Comparison of ENCODE assay signal across 8 mouse cellular contexts in genomic region chr17:32991965-32992698, GRCm38 (mm10). TPM values are rescaled to one million over a fixed set of nuclear protein-coding genes. Genes with fewer than 3 reads are reported as not detected.
DNase-seq lines count a peak whose midpoint lies in the region; ATAC-seq and TF ChIP-seq lines count a peak whose summit lies in the region.

No protein-coding gene starts in this region.

- H3ac ChIP-seq in myocyte (ENCODE audit: control insufficient read depth, insufficient read length): no peak overlapping the region

- peak overlapping the region; percentile 75 for H3K4me2 ChIP-seq in heart, embryonic 16.5 days (ENCODE audit: low read depth, low read length)
- peak overlapping the region; percentile 78 for H3K4me2 ChIP-seq in limb, embryonic 14.5 days (replicated peaks; ENCODE audit: low read depth, low read length, severe bottlenecking)
- peak overlapping the region; percentile 77 for H3K4me2 ChIP-seq in myocyte (ENCODE audit: low read depth)

- DNase-seq in layer of hippocampus, adult 2 months (ENCODE audit: low spot score in 2 of 2): no peak
- DNase-seq in layer of hippocampus, adult 8-10 months (ENCODE audit: low spot score in 2 of 2): no peak
- DNase-seq in WW6 (ENCODE audit: low read depth, low spot score): peak; percentile 26
- peak; percentile 57 for DNase-seq in limb, embryonic 14.5 days (ENCODE audit: low spot score)
- DNase-seq in urinary bladder, postnatal 14 days (ENCODE audit: low spot score): no peak
- DNase-seq in frontal cortex, postnatal 36 days (ENCODE audit: low spot score in 2 of 2): no peak

- H3K36me3 ChIP-seq in heart, embryonic 16.5 days (ENCODE audit: control insufficient read depth, insufficient read depth): peaks cover 8% of the 10 kb centered on the region
- H3K36me3 ChIP-seq in limb, embryonic 14.5 days (ENCODE audit: control insufficient read depth, insufficient read depth, low read length): peaks cover 14% of the 10 kb centered on the region
- peaks cover 5% of the 10 kb centered on the region for H3K36me3 ChIP-seq in myocyte (ENCODE audit: control insufficient read depth, insufficient read depth)

- no peak for TF ChIP-seq POLR2A in limb, embryonic 14.5 days (IDR thresholded peaks at IDR 0.05; ENCODE audit: borderline replicate concordance, extremely low read depth, insufficient read depth, insufficient read length)
- TF ChIP-seq POLR2A in myocyte (IDR thresholded peaks at IDR 0.05; ENCODE audit: insufficient read length, low read depth): no peak

- H3K4me3 ChIP-seq in layer of hippocampus, adult 2 months: peak overlapping the region; percentile 91
- H3K4me3 ChIP-seq in heart, embryonic 16.5 days (ENCODE audit: low read length): peak overlapping the region; percentile 91
- peak overlapping the region; percentile 78 for H3K4me3 ChIP-seq in limb, embryonic 14.5 days (replicated peaks; ENCODE audit: low read length)
- H3K4me3 ChIP-seq in myocyte: peak overlapping the region; percentile 51

- H3K27me3 ChIP-seq in heart, embryonic 16.5 days (ENCODE audit: control insufficient read depth, insufficient read depth, low read length): no peaks in the 10 kb centered on the region
- H3K27me3 ChIP-seq in limb, embryonic 14.5 days (ENCODE audit: control insufficient read depth, insufficient read depth, low read length): no peaks in the 10 kb centered on the region
- H3K27me3 ChIP-seq in myocyte (ENCODE audit: control insufficient read depth, insufficient read depth, insufficient read length): no peaks in the 10 kb centered on the region

- H3K4me1 ChIP-seq in heart, embryonic 16.5 days (ENCODE audit: control insufficient read depth, insufficient read depth, low read length): peaks cover 11% of the 10 kb centered on the region
- H3K4me1 ChIP-seq in limb, embryonic 14.5 days (ENCODE audit: control insufficient read depth, insufficient read depth, low read length): peaks cover 6% of the 10 kb centered on the region

- TF ChIP-seq CTCF in layer of hippocampus, adult 2 months (conservative IDR thresholded peaks at IDR 0.05): peak; percentile 68

- H3K9me3 ChIP-seq in heart, embryonic 16.5 days (replicated peaks; ENCODE audit: control insufficient read depth, low read length): no peaks in the 10 kb centered on the region
- no peaks in the 10 kb centered on the region; the same call in 1 of the 2 replicates for H3K9me3 ChIP-seq in limb, embryonic 14.5 days (ENCODE audit: control insufficient read depth, low read length)

- peaks cover 6% of the 10 kb centered on the region for H3K79me2 ChIP-seq in myocyte (ENCODE audit: control insufficient read depth, insufficient read depth)

- peak overlapping the region; percentile 82 for H3K9ac ChIP-seq in heart, embryonic 16.5 days (ENCODE audit: low read length)
- peak overlapping the region; percentile 81 for H3K9ac ChIP-seq in limb, embryonic 14.5 days (ENCODE audit: low read depth, low read length, severe bottlenecking)

- no peak overlapping the region for H3K27ac ChIP-seq in layer of hippocampus, adult 2 months
- H3K27ac ChIP-seq in heart, embryonic 16.5 days (ENCODE audit: low read length): no peak overlapping the region
- H3K27ac ChIP-seq in limb, embryonic 14.5 days (replicated peaks; ENCODE audit: low read depth, low read length): no peak overlapping the region

- WGBS in heart, embryonic 16.5 days: 69% methylated on average over 12 of the region's 12 CpGs
- 73% methylated on average over 12 of the region's 12 CpGs for WGBS in limb, embryonic 14.5 days

- ATAC-seq in heart, embryonic 16.5 days (replicated peaks; ENCODE audit: extremely low read depth, insufficient read depth, low FRiP score): no peak
- ATAC-seq in limb, embryonic 14.5 days (ENCODE audit: low FRiP score, low read depth): no peak

TF ChIP-seq in myocyte, 11 proteins besides CTCF, POLR2A, EP300 and RAD21:
- TF ChIP-seq TCF3 (IDR thresholded peaks at IDR 0.05; ENCODE audit: insufficient read length, low read depth) (no peak), POLR2AphosphoS2 (IDR thresholded peaks at IDR 0.05; ENCODE audit: insufficient read length, low read depth) (no peak), MYOD1 (IDR thresholded peaks at IDR 0.05; ENCODE audit: control insufficient read depth in 1 of 3, insufficient read length in 2 of 3, low read depth in 2 of 3) (no peak), TCF12 (IDR thresholded peaks at IDR 0.05; ENCODE audit: insufficient read depth, poor library complexity, severe bottlenecking) (no peak), SRF (IDR thresholded peaks at IDR 0.05; ENCODE audit: control insufficient read depth, insufficient read length, low read depth) (no peak), REST (IDR thresholded peaks at IDR 0.05; ENCODE audit: insufficient read depth, insufficient read length) (no peak), MYOG (IDR thresholded peaks at IDR 0.05; ENCODE audit: control insufficient read depth in 1 of 3, insufficient read depth in 1 of 3, insufficient read length in 2 of 3, low read depth in 2 of 3) (no peak), CEBPB (IDR thresholded peaks at IDR 0.05; ENCODE audit: insufficient read depth, poor library complexity, severe bottlenecking) (no peak), E2F4 (IDR thresholded peaks at IDR 0.05; ENCODE audit: insufficient read depth) (no peak), MAX (IDR thresholded peaks at IDR 0.05; ENCODE audit: low read depth) (no peak), USF1 (IDR thresholded peaks at IDR 0.05; ENCODE audit: low read depth) (no peak)

RNA-seq across cellular contexts. Expression of gene Zfp952, which starts 0.8 kb away (rescaled TPM):
- 10 to 100 TPM; 17.9 to 19.0 TPM for total RNA-seq in layer of hippocampus, adult 2 months (2021)
- total RNA-seq in layer of hippocampus, adult 8-10 months (2022): 10 to 100 TPM; 16.1 to 19.9 (median 18.1) TPM
- polyA plus RNA-seq in heart, embryonic 16.5 days (2015; fragmentation: Nextera tagmentation; extraction: Ambion mirVana): 7.9 and 8.2 TPM in 2 replicates
- polyA plus RNA-seq in limb, embryonic 14.5 days (2012; rRNA removed): 9.3 and 10.3 TPM in 2 replicates
- 10.7 and 13.3 TPM in 2 replicates for polyA plus RNA-seq in limb, embryonic 14.5 days (2014; fragmentation: Nextera tagmentation; extraction: Ambion mirVana)
- 2.3 TPM for polyA plus RNA-seq in myocyte (2012; fragmentation: generic; extraction: Trizol)

RNA-seq across cellular contexts. Expression of gene Zfp472, which starts 26.5 kb away (rescaled TPM):
- 1 to 10 TPM; 5.6 to 6.5 TPM for total RNA-seq in layer of hippocampus, adult 2 months (2021)
- total RNA-seq in layer of hippocampus, adult 8-10 months (2022): 1 to 10 TPM; 4.6 to 6.2 (median 5.2) TPM
- 6.6 and 6.7 TPM in 2 replicates for polyA plus RNA-seq in heart, embryonic 16.5 days (2015; fragmentation: Nextera tagmentation; extraction: Ambion mirVana)
- polyA plus RNA-seq in limb, embryonic 14.5 days (2012; rRNA removed): 4.0 and 5.2 TPM in 2 replicates
- polyA plus RNA-seq in limb, embryonic 14.5 days (2014; fragmentation: Nextera tagmentation; extraction: Ambion mirVana): 11.1 and 11.6 TPM in 2 replicates
- 1.3 TPM for polyA plus RNA-seq in myocyte (2012; fragmentation: generic; extraction: Trizol)

RNA-seq across cellular contexts. Expression of gene Zfp763, which starts 41.1 kb away (rescaled TPM):
- 10 to 100 TPM; 19.3 to 21.9 TPM for total RNA-seq in layer of hippocampus, adult 2 months (2021)
- total RNA-seq in layer of hippocampus, adult 8-10 months (2022): 10 to 100 TPM; 17.6 to 24.6 (median 18.5) TPM
- polyA plus RNA-seq in heart, embryonic 16.5 days (2015; fragmentation: Nextera tagmentation; extraction: Ambion mirVana): 5.8 and 6.8 TPM in 2 replicates
- polyA plus RNA-seq in limb, embryonic 14.5 days (2012; rRNA removed): 5.5 and 7.6 TPM in 2 replicates
- 13.0 and 15.1 TPM in 2 replicates for polyA plus RNA-seq in limb, embryonic 14.5 days (2014; fragmentation: Nextera tagmentation; extraction: Ambion mirVana)
- polyA plus RNA-seq in myocyte (2012; fragmentation: generic; extraction: Trizol): 0.83 TPM

RNA-seq across cellular contexts. Expression of gene Cyp4f13, which starts 44.9 kb away (rescaled TPM):
- total RNA-seq in layer of hippocampus, adult 2 months (2021): 10 to 100 TPM; 23.7 to 27.6 TPM
- total RNA-seq in layer of hippocampus, adult 8-10 months (2022): 10 to 100 TPM; 29.2 to 42.1 (median 33.4) TPM
- 9.5 and 11.3 TPM in 2 replicates for polyA plus RNA-seq in heart, embryonic 16.5 days (2015; fragmentation: Nextera tagmentation; extraction: Ambion mirVana)
- polyA plus RNA-seq in limb, embryonic 14.5 days (2012; rRNA removed): 22.1 and 23.6 TPM in 2 replicates
- 11.7 and 12.8 TPM in 2 replicates for polyA plus RNA-seq in limb, embryonic 14.5 days (2014; fragmentation: Nextera tagmentation; extraction: Ambion mirVana)
- polyA plus RNA-seq in myocyte (2012; fragmentation: generic; extraction: Trizol): 6.1 TPM

Comparison
In these comparisons a context has a peak if more than half of its experiments do, and no peak if none do; other contexts are left out.
1. DNase-seq: peak in WW6 (single experiment) and limb, embryonic 14.5 days (single experiment); none in layer of hippocampus, adult 2 months (0 of 2), layer of hippocampus, adult 8-10 months (0 of 2), urinary bladder, postnatal 14 days (single experiment) and frontal cortex, postnatal 36 days (0 of 2).
2. Peak in every context shown above with its lines, with median percentiles within 50 percentile points of each other: H3K4me3 ChIP-seq and H3K4me2 ChIP-seq.